Mouse (Mus musculus): ENCODE data around the gene Snx9. TPM values are rescaled to one million over a fixed set of nuclear protein-coding genes. Genes with fewer than 3 reads are reported as not detected.

Gene Snx9
- polyA plus RNA-seq, 1 experiment from 2014 or later: 34.0 TPM

GRCm38 (mm10) chr17:5886181-5886810, 45.2 kb downstream of the Snx9 start:
- no peak overlapping the region for H3K9ac ChIP-seq (replicated peaks; ENCODE audit: low read length)
- H3K27ac ChIP-seq (ENCODE audit: low read length): peak overlapping the region; percentile 53
- H3K9me3 ChIP-seq (ENCODE audit: low read length): no peaks in the 10 kb centered on the region
- peaks cover 11% of the 10 kb centered on the region; the same call in 1 of the 2 replicates for H3K36me3 ChIP-seq (ENCODE audit: insufficient read depth, low read length)
- no peaks in the 10 kb centered on the region for H3K27me3 ChIP-seq (ENCODE audit: insufficient read depth, low read length)
- no peak overlapping the region for H3K4me3 ChIP-seq (ENCODE audit: low read length)
- no peak for ATAC-seq (ENCODE audit: low FRiP score, low TSS enrichment)
- H3K4me1 ChIP-seq (ENCODE audit: insufficient read depth, low read length): peaks cover 26% of the 10 kb centered on the region
- no peak overlapping the region for H3K4me2 ChIP-seq (replicated peaks; ENCODE audit: low read depth, low read length)
- WGBS: 80% methylated on average over 6 of the region's 6 CpGs

- H3K4me3 ChIP-seq (ENCODE audit: low read length): no peak overlapping the region
- 56% methylated on average over 20 of the region's 20 CpGs for WGBS
- H3K27me3 ChIP-seq (ENCODE audit: insufficient read depth, low read length): no peaks in the 10 kb centered on the region
- H3K9me3 ChIP-seq (ENCODE audit: low read length): no peaks in the 10 kb centered on the region
- peaks cover 32% of the 10 kb centered on the region for H3K4me1 ChIP-seq (ENCODE audit: insufficient read depth, low read length)
- H3K36me3 ChIP-seq (ENCODE audit: insufficient read depth, low read length): peaks cover 11% of the 10 kb centered on the region; the same call in 1 of the 2 replicates
- H3K27ac ChIP-seq (ENCODE audit: low read length): peak overlapping the region; percentile 5; the same call in 1 of the 2 replicates
- H3K4me2 ChIP-seq (replicated peaks; ENCODE audit: low read depth, low read length): no peak overlapping the region
- H3K9ac ChIP-seq (replicated peaks; ENCODE audit: low read length): 0 out of 2 replicates have a peak overlapping the region, but pooled peaks have one; percentile 3
- ATAC-seq (ENCODE audit: low FRiP score, low TSS enrichment): peak; percentile 52; the same call in 1 of the 2 replicates
These were observed 46.0 kb downstream of the Snx9 start for GRCm38 (mm10) chr17:5886943-5887800.

- Histone ChIP-seq H3K4me1 (ENCODE audit: insufficient read depth, low read length) (peaks cover 40% of the 10 kb centered on the region), H3K9ac (replicated peaks; ENCODE audit: low read length) (no peak overlapping the region), H3K27ac (ENCODE audit: low read length) (no peak overlapping the region), H3K9me3 (ENCODE audit: low read length) (no peaks in the 10 kb centered on the region), H3K36me3 (ENCODE audit: insufficient read depth, low read length) (peaks cover 13% of the 10 kb centered on the region), H3K27me3 (ENCODE audit: insufficient read depth, low read length) (no peaks in the 10 kb centered on the region), H3K4me3 (ENCODE audit: low read length) (no peak overlapping the region), H3K4me2 (replicated peaks; ENCODE audit: low read depth, low read length) (no peak overlapping the region)
- ATAC-seq (ENCODE audit: low FRiP score, low TSS enrichment): no peak
- WGBS: 48% methylated on average over 8 of the region's 8 CpGs
These were observed 49.3 kb downstream of the Snx9 start for GRCm38 (mm10) chr17:5890429-5890828.

GRCm38 (mm10) chr17:5891933-5892683, 51.0 kb downstream of the Snx9 start:
- Histone ChIP-seq H3K27ac (ENCODE audit: low read length) (peak overlapping the region; percentile 76), H3K4me3 (ENCODE audit: low read length) (no peak overlapping the region), H3K4me1 (ENCODE audit: insufficient read depth, low read length) (peaks cover 25% of the 10 kb centered on the region), H3K36me3 (ENCODE audit: insufficient read depth, low read length) (peaks cover 17% of the 10 kb centered on the region), H3K27me3 (ENCODE audit: insufficient read depth, low read length) (no peaks in the 10 kb centered on the region), H3K4me2 (replicated peaks; ENCODE audit: low read depth, low read length) (no peak overlapping the region), H3K9ac (replicated peaks; ENCODE audit: low read length) (no peak overlapping the region; the same call in 1 of the 2 replicates), H3K9me3 (ENCODE audit: low read length) (no peaks in the 10 kb centered on the region)
- ATAC-seq (ENCODE audit: low FRiP score, low TSS enrichment): peak; percentile 46
- 77% methylated on average over 9 of the region's 9 CpGs for whole genome bisulfite sequencing

- H3K4me2 ChIP-seq (replicated peaks; ENCODE audit: low read depth, low read length): no peak overlapping the region
- WGBS: 24% methylated on average over 7 of the region's 7 CpGs
These were observed 52.0 kb downstream of the Snx9 start for GRCm38 (mm10) chr17:5893092-5893491.

DNA sequence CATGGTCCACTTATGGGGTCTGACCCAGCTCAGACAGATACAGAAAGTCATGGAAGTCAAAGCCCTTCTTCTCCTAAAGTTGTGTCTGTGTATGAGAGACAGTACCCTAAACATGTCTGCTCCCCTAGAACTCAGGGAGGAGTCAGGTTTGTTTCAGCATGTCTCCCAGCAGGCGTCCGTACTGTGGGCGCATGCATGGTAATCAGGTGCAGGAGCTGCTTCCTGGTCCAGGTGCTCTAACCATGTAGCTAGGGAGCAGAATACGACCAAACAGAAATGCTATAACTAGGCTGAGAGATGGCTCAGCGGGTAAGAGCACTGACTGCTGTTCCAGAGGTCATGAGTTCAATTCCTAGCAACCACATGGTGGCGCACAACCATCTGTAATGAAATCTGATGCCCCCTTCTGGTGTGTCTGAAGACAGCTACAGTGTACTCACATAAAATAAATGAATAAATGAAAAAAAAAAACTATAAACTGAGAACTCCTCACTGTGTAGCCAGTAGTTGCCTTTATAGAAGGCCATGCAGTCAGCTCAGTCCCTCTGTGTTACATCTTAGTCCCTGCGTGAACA, 52.5 kb downstream of the Snx9 start:
- Histone ChIP-seq H3K27me3 (ENCODE audit: insufficient read depth, low read length) (no peaks in the 10 kb centered on the region), H3K9ac (replicated peaks; ENCODE audit: low read length) (no peak overlapping the region), H3K9me3 (ENCODE audit: low read length) (no peaks in the 10 kb centered on the region), H3K27ac (ENCODE audit: low read length) (peak overlapping the region; percentile 76), H3K4me2 (replicated peaks; ENCODE audit: low read depth, low read length) (no peak overlapping the region), H3K36me3 (ENCODE audit: insufficient read depth, low read length) (peaks cover 17% of the 10 kb centered on the region), H3K4me3 (ENCODE audit: low read length) (no peak overlapping the region), H3K4me1 (ENCODE audit: insufficient read depth, low read length) (peaks cover 19% of the 10 kb centered on the region)
- 80% methylated on average over 7 of the region's 7 CpGs for WGBS
- ATAC-seq (ENCODE audit: low FRiP score, low TSS enrichment): no peak

More at GRCm38 (mm10) chr17:5893092-5893491, 52.0 kb downstream of the Snx9 start:
- no peak overlapping the region for H3K4me3 ChIP-seq (ENCODE audit: low read length)
- peaks cover 17% of the 10 kb centered on the region for H3K36me3 ChIP-seq (ENCODE audit: insufficient read depth, low read length)
- peak; percentile 81 for ATAC-seq (ENCODE audit: low FRiP score, low TSS enrichment)
- no peak overlapping the region for H3K9ac ChIP-seq (replicated peaks; ENCODE audit: low read length)
- H3K9me3 ChIP-seq (ENCODE audit: low read length): no peaks in the 10 kb centered on the region
- no peaks in the 10 kb centered on the region for H3K27me3 ChIP-seq (ENCODE audit: insufficient read depth, low read length)
- H3K4me1 ChIP-seq (ENCODE audit: insufficient read depth, low read length): peaks cover 19% of the 10 kb centered on the region
- H3K27ac ChIP-seq (ENCODE audit: low read length): peak overlapping the region; percentile 76

DNA sequence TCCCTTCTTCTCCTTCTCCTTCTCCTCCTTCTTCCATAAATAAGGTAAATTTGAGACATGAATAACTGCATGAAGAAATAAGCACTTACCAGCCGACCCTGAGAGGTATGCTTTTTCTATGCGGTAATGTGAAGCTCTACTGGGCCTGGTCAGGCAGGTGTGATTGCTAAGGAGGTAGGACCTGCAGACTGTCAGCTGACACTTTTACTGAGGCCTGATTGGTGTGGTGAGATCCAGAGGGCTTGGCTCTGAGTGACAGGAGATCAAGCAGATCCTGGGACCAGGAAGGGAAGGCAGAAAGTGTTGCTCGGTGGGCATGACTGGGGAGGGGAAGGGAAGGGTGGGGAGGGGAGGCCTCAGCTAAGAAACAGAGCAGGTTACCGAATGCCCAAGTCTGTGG, 54.9 kb downstream of the Snx9 start:
- H3K4me2 ChIP-seq (replicated peaks; ENCODE audit: low read depth, low read length): no peak overlapping the region
- H3K27ac ChIP-seq (ENCODE audit: low read length): no peak overlapping the region
- peaks cover 14% of the 10 kb centered on the region; the same call in 1 of the 2 replicates for H3K36me3 ChIP-seq (ENCODE audit: insufficient read depth, low read length)
- peak; percentile 62; the same call in 1 of the 2 replicates for ATAC-seq (ENCODE audit: low FRiP score, low TSS enrichment)
- 60% methylated on average over 4 of the region's 4 CpGs for WGBS
- no peak overlapping the region for H3K4me3 ChIP-seq (ENCODE audit: low read length)
- no peaks in the 10 kb centered on the region for H3K9me3 ChIP-seq (ENCODE audit: low read length)
- H3K4me1 ChIP-seq (ENCODE audit: insufficient read depth, low read length): peaks cover 33% of the 10 kb centered on the region
- H3K27me3 ChIP-seq (ENCODE audit: insufficient read depth, low read length): no peaks in the 10 kb centered on the region
- H3K9ac ChIP-seq (replicated peaks; ENCODE audit: low read length): no peak overlapping the region

DNA sequence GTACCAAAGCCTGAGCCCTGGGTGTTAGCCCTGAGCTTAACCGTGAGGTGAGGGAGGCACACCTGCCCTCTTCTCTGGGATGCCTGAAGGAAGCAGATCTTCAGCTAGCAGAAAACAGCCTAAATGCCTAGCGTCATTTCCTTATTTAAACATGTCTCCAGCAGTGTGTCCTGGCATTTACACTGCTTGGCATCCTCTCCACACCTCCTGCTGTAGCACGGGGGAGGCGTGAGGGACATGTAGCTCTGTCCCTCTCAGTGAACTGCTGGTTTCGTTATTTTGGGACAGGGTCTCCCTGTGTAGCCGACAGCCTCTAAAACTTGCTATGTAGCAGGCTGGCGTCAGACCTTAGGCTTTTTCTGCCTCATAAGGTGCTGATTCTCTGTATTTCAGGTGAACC, 55.5 kb downstream of the Snx9 start:
- Histone ChIP-seq H3K4me2 (replicated peaks; ENCODE audit: low read depth, low read length) (no peak overlapping the region), H3K36me3 (ENCODE audit: insufficient read depth, low read length) (peaks cover 14% of the 10 kb centered on the region; the same call in 1 of the 2 replicates), H3K9ac (replicated peaks; ENCODE audit: low read length) (no peak overlapping the region), H3K4me1 (ENCODE audit: insufficient read depth, low read length) (peaks cover 33% of the 10 kb centered on the region), H3K27me3 (ENCODE audit: insufficient read depth, low read length) (no peaks in the 10 kb centered on the region), H3K27ac (ENCODE audit: low read length) (peak overlapping the region; percentile 21; the same call in 1 of the 2 replicates), H3K4me3 (ENCODE audit: low read length) (no peak overlapping the region), H3K9me3 (ENCODE audit: low read length) (no peaks in the 10 kb centered on the region)
- no peak for ATAC-seq (ENCODE audit: low FRiP score, low TSS enrichment)
- 91% methylated on average over 7 of the region's 7 CpGs for WGBS

Measured in kidney, embryonic 16.5 days (tissue).